Mouse (Mus musculus) bone marrow, adult 2 months (tissue): ENCODE measurements around the gene Gm28557. TPM values are rescaled to one million over a fixed set of nuclear protein-coding genes. Genes with fewer than 3 reads are reported as not detected.
A peak's percentile ranks its signal among the peaks of the same experiment; 100 is the strongest.

Experiments
- H3K27ac ChIP-seq: fragments of 200-500 bp; 2 replicates; pipeline ENCODE4 v1.5.1; 2012; ENCODE audit warnings: low read depth, mild to moderate bottlenecking, control low read depth, inconsistent platforms, low read length; ENCODE audit not compliant: control insufficient read depth, poor library complexity, insufficient read depth
- H3K4me1 ChIP-seq: fragments of 200-500 bp; 2 replicates; pipeline ENCODE4 v1.6.1; 2011; ENCODE audit warnings: low read length; ENCODE audit not compliant: control insufficient read depth, insufficient read depth
- H3K4me3 ChIP-seq: fragments of 200-500 bp; replicated peaks from 2 replicates; pipeline ENCODE3; 2011; ENCODE audit warnings: mild to moderate bottlenecking, low read depth, low read length, control low read depth; ENCODE audit not compliant: control insufficient read depth
- CTCF ChIP-seq: fragments of 200-500 bp; IDR thresholded peaks from 2 replicates; pipeline ENCODE4 v1.5.1; 2011; ENCODE audit warnings: low read length, control low read depth; ENCODE audit not compliant: control insufficient read depth, insufficient read depth
- POLR2A ChIP-seq: fragments of 200-500 bp; IDR thresholded peaks from 2 replicates; pipeline ENCODE4 v1.6.1; 2011; ENCODE audit warnings: low read depth, mild to moderate bottlenecking, control low read depth, low read length, borderline replicate concordance; ENCODE audit not compliant: control insufficient read depth
- WGBS: fragments of 180-500 bp; shearing (Covaris S2); methylation state at CpG from one replicate; pipeline ENCODE4 v1.1.7; 2018; 5-methylcytosine and 5-hydroxymethylcytosine counted together
- polyA plus RNA-seq: library from polyadenylated mRNA; stranded (reverse); fragments of >200 nt; gene quantifications from 2 replicates; pipeline ENCODE4 v1.2.4, GENCODE M21; 2011; ENCODE audit warnings: low replicate concordance; ENCODE audit not compliant: missing spikeins, insufficient read depth, insufficient read length

Gene Gm28557
- polyA plus RNA-seq, 1 experiment: not detected

DNA sequence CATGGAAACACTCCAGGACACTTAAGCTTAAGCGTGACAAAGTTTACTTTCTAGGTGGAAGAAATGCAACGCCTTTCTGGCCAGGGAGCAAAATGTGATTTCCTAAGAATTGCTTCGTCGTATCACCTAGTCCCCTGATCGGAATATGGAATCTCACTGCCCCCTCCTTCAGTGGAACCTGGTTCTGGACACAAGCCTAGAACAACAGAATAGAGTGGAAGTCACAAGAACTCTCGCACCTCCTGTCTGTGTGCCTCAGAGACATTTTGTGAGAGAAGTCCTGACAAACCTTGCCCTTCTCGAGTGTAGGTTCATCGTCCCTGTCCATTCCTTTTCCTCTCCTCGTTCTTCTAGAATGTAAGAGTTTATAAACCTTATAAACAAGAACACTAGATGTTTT, 723 bp downstream of the Gm28557 start:
- WGBS: 50% methylated on average over 9 of the region's 9 CpGs
- Histone ChIP-seq H3K4me3 (peak overlapping the region; percentile 24), H3K27ac (no peak overlapping the region), H3K4me1 (0 out of 2 replicates have a peak, but pooled peaks cover 1% of the 10 kb centered on the region)
- TF ChIP-seq POLR2A (no peak), CTCF (no peak)

DNA sequence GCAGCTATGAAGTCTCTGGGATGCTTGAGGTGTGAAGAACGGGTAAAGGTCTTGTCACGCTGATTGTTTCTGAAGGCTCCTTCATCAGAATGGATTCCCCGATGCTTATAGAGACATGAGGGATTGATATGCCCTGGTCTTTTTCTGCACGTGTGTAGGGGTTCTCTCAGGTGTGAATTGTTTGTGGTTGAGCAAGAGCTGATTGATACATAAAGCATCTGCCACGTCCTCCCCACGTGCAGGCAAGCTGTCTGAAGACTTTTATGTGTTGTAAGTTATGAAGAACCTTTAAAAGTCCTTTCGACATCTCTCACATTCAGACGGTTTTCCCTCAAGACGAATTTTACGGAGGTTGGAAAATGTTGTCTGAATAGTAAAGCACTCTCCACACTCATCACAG, 10.5 kb downstream of the Gm28557 start, which contains the start of gene Zfp708:
Zfp708 (minus strand) TSS at position 101 of the 400 bp plus-strand sequence.
- H3K4me1 ChIP-seq: no peaks in the 10 kb centered on the region
- H3K4me3 ChIP-seq: no peak within 1 kb of the TSS
- no peak for TF ChIP-seq POLR2A
- no peak for TF ChIP-seq CTCF
- 81% methylated on average over 10 of the region's 10 CpGs for WGBS
- no peak within 1 kb of the TSS for H3K27ac ChIP-seq

DNA sequence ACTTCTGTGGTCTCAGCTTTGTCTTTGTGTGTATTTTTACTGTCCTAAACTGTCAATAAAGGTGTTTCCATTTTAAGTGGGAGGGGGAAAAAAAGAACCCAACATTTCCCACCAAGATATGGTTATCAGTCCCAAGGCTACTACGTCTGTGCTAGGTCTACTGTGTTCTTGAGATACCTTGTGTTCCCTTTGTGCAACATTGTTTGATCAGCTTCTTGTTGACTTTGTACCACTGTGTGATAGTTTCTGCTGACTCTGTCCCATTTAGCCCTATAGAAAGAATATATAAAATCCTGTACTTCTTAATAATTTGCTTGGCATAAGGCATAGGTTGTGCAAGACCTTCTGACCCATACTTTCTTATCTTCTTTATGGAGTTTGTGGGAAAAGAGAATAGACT, 18.2 kb downstream of the Gm28557 start:
- Histone ChIP-seq H3K27ac (no peak overlapping the region), H3K4me1 (no peaks in the 10 kb centered on the region), H3K4me3 (no peak overlapping the region)
- no peak for TF ChIP-seq POLR2A
- TF ChIP-seq CTCF: no peak
- WGBS: 66% methylated on average over 1 of the region's 1 CpGs

DNA sequence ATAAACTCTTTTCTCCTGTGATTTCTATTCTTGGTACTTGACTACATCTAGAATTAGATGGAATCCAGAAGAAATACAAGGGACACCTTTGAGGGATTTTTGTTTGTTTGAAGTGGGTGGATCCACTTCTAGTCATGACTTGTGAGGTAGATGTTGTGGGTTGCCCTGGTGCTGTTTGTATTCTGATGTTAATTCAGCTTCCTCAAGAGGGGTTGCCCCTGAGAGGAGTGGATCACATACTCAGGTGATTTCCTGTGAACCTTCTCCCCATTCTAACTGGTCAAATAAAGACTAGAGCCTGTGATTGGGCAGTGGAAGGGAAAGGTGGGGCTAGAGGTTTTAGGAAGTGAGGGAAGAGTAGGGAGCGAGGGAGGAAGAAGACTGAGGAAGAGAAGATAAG, 26.5 kb downstream of the Gm28557 start:
- H3K4me1 ChIP-seq: no peaks in the 10 kb centered on the region; the same call in 1 of the 2 replicates
- 50% methylated on average over 1 of the region's 1 CpGs for WGBS
- no peak overlapping the region for H3K4me3 ChIP-seq
- TF ChIP-seq POLR2A: no peak
- no peak for TF ChIP-seq CTCF
- H3K27ac ChIP-seq: no peak overlapping the region

DNA sequence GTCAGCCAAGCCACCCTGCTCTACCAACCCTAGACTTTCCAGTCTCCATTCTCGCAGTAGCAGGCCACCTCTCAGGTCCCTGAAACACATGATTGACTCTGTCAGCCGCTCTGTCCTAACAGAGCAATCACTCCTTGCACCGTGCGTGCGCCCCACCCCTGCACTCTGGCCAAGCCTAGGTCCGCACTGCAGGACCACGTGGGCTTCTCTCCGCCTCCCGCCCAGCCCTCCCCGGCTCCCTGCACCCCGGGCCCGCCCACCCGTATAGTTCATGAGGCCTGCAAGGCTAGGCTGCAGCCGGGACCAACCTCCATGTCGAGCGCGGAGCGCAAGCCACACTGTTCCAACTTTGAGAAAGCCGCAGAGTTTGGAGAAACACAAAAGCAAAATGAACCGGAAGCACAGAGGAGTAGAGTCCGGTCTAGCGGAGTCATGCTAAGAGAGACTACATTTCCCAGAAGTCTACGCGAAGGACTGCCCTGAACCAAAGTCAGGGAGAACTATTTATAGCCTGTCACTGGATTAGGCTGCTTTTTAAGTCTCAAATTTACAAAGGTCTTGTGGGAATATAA, 27.2 kb downstream of the Gm28557 start:
- H3K27ac ChIP-seq: peak overlapping the region; percentile 37
- TF ChIP-seq POLR2A (peak; percentile 51; the same call in 1 of the 2 replicates), CTCF (no peak)
- H3K4me3 ChIP-seq: peak overlapping the region; percentile 73
- H3K4me1 ChIP-seq: no peaks in the 10 kb centered on the region; the same call in 1 of the 2 replicates
- WGBS: 1% methylated on average over 24 of the region's 24 CpGs

DNA sequence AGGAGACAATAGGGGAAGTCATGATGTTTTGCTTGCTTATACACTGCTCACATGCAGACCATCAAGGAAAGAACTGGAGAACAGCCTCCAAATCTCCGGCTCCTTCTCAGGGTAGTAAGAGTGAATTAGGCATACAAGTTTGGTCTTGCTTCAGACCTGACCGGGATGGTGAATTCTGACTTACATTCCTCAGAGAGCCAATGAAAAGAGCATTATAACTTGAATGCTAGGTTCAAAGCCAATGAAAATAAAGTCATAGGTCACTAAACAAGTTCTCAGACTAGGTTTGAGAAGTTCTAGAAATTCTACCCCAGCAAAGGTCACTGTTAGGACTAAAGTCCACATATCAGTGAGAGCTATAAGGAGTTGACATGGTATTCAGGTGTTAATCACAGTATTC, 31.2 kb downstream of the Gm28557 start:
- H3K27ac ChIP-seq: no peak overlapping the region
- no peak for TF ChIP-seq CTCF
- no peak for TF ChIP-seq POLR2A
- no peak overlapping the region for H3K4me3 ChIP-seq
- WGBS: 88% methylated on average over 2 of the region's 2 CpGs
- H3K4me1 ChIP-seq: no peaks in the 10 kb centered on the region; the same call in 1 of the 2 replicates

DNA sequence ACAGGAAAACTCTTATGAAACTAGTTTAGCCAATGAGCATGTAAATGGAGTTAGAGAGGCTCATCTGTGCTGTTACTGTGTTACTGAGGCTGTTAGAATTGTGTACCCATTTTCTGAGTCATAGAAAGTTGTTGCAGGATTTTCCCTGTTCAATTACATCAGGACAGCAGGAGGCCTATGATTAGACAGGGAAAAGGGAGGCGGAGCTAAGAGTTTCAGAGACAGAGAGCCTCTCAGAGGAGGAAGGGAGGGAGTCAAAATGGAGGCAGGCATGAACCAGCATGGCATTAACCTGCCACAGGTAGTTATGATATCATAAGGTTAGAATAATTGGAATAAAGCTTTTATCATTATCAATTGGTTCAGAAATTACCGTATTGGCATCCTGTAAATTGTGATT, 35.6 kb downstream of the Gm28557 start:
- no peak overlapping the region for H3K27ac ChIP-seq
- TF ChIP-seq POLR2A (no peak), CTCF (no peak)
- WGBS: 78% methylated on average over 2 of the region's 2 CpGs

DNA sequence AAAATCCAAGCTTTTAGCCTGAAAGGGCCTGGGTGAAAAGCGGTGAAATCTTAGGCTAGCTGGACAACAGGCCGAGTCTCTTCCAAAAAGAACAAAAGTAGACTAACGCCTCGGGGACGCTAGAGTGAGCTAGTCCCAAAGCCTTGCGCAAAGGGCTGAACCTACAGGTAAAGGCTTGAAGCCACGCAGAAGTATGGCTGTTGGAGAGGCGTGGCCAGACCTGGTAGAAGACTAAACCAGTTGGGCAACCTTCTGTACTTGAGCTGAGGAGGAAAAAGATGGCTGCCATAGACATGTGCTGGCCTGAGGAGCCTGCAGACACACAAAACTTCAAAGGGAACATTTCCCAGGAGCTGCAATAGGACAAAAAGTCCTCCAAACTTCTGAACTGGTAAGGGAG, 43.0 kb downstream of the Gm28557 start:
- Histone ChIP-seq H3K27ac (no peak overlapping the region), H3K4me3 (no peak overlapping the region), H3K4me1 (no peaks in the 10 kb centered on the region)
- 88% methylated on average over 8 of the region's 8 CpGs for WGBS
- no peak for TF ChIP-seq POLR2A
- TF ChIP-seq CTCF: no peak

More for the DNA sequence above, 35.6 kb downstream of the Gm28557 start:
- H3K4me1 ChIP-seq: no peaks in the 10 kb centered on the region
- H3K4me3 ChIP-seq: no peak overlapping the region
